Mouse (Mus musculus) retina, postnatal 7 days (tissue): ENCODE data around the gene Heatr5b.
"Not testable (repeated sequence)": the region's sequence is repeated elsewhere in the genome, so short reads cannot be mapped to it uniquely, and the experiment has no call there.

Experiments used
- DNase-seq: peaks from one replicate; pipeline ENCODE4 v3.0.0-alpha.2; 2012; ENCODE audit warnings: low read depth, low spot score

The Heatr5b gene

GRCm38 (mm10) chr17:78834856-78835835 is at the start of gene Heatr5b, which contains the start of gene Gpatch11:
TSS of gene Heatr5b (minus strand) at chr17:78835364.
TSS of gene Gpatch11 (plus strand) at chr17:78835567.
- peak; percentile 99 for DNase-seq

DNA sequence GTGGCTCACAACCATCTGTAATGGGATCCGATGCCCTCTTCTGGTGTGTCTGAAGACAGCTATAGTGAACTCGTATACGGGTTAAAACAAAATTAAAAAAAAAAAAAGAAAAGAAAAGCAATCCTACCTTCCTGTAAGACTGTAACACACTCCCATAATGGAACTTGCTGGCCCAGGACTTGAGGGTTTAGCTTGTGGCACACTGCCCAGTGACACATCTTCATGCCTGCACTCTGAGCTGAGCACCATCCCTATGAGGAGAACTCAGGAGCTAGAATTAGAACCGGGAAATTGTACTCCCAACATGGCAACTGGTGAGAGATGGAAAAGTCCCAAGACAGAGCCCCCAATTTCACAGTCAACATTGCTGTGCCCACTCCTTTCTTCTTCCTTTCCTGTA is 48.1 kb upstream of the Heatr5b start:
- DNase-seq: no peak

GRCm38 (mm10) chr17:78882401-78883112 is 47.4 kb upstream of the Heatr5b start, which contains the start of gene Eif2ak2:
TSS of gene Eif2ak2 (minus strand) at chr17:78882573.
- DNase-seq: no peak

DNA sequence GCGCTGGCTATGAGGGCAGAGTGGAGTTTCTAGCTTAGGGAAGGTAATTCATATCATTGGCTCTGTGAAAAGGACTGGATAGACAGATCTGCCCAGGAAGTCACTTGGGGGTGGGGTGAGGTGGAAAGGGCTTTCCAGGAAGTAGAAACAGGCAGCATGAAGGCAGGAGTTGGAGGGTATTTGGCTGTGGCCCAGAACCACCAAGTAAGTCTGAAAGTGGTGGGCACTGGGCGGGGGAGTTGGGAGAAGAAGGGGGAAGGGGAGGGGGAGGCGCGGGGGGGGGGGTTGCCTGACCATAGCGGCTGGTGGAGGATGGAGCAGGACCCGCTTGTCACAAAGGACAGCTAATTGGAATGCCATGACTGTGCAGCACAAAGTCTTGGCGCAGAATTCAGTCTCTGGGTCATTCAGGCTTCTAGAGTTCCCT is 46.7 kb upstream of the Heatr5b start:
- DNase-seq: no peak

DNA sequence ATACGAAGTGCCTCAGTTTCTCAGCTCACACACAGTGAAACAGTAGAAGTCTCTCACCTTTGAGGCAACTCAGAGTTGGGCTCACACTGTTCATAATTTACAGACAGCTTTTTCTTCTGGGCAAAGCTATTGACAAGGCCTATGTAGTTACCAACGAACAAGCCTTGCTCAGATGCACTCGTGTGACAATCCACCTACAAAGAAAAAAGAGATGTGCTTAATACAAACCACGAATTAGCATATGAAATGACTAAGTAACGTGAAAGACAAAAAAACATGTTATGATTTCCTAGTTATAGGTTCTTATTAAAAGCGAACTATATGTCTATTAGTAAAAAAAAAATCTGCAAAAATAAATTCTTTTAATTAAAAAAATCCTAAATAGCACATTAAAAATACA is 38.7 kb upstream of the Heatr5b start:
- no peak for DNase-seq

- DNase-seq: no peak
Measured at GRCm38 (mm10) chr17:78856243-78856642, 21.1 kb upstream of the Heatr5b start.

GRCm38 (mm10) chr17:78842271-78842928 is 7.2 kb upstream of the Heatr5b start:
- no peak for DNase-seq

- no peak for DNase-seq
Measured at GRCm38 (mm10) chr17:78836056-78836455, 892 bp upstream of the Heatr5b start.

DNA sequence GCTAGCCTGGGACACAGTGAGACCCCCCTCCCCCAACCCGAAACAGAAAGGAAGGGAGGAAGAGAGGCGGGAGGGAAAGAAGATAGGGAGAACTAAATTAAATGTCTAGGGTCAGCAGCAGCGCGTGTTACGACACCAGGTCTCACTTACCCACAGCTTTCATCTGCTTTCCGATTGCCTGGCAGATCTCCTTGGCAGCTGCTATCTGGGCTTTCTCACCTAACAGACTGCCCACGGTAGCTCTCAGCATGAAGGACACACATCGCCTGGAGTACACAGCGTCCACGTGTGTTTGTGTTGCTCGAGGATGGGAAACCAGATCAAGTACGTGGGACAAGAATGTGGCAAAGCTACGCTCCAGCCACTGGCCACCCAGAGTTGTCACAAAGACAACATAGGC is 10.8 kb downstream of the Heatr5b start:
- DNase-seq: no peak

DNA sequence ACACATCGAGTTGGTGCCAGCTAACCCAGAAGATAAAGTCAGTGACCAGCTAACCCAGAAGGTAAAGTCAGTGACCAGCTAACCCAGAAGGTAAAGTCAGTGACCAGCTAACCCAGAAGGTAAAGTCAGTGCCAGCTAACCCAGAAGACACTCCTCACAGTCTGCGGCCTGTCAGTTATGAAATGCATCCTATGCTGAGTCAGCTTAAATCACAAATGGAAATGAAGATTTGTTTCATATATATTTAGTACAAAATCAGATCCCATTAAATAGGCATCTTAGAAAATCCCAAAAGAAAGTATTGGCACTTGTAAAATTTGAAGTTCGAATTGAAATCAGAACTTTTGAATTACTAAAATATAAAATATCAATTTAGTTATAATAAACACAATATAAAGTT is 25.6 kb downstream of the Heatr5b start:
- no peak for DNase-seq

DNA sequence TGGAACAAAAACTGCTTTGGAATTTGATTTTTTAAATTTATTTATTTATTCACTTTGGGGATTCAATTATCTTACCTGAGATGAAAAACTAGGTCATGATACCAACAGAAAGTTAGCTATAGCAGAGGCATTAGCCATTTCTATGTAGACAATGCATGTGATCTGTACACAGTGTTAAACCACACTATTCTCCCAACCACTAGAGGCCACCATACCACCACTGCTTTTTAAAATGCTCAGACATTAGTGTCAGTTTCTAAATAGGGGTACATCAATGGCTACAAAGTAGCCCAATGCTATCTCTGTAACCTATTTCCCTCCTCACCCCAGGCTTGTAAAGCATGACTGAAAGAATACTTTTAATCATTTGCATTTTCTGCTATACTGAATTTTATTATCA is 26.1 kb downstream of the Heatr5b start:
- peak; percentile 20 for DNase-seq

DNA sequence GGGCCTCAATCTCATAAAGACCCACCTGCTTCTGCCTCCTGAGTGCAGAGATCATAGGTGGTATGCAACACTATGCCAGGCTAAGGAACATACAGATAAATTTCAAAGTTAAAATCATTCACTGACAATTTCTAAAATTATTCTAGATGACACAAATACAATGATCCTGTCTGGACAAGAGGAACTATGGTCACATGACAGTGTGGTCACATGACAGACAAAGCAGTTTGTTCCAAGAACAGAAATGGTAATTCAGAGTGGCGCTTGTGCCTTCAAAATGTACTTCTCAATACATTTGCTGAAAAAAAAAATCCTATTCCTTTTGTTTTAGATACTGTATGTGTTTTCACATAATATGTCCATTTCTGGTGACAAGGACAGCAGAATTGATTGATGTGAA is 37.9 kb downstream of the Heatr5b start:
- DNase-seq: no peak

DNA sequence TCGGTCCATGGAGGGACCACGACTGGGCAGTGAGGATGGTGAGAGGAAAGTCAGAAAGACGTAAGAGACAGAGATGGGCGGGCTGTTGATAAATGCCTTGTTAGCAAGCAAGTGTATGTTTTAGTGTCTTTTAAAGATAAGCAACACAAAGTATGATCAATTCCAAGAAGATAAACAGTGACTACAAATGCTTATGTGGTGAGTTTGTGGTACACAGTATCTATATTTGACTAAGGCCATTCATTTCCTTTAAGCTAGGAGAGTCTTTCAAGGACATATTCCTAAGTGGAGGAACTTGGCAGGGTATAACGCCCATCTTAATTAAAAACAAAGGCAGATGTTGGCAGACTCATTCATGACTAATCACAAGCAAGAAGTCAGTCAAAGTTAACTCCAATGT is 40.8 kb downstream of the Heatr5b start:
- DNase-seq: no peak

GRCm38 (mm10) chr17:78792122-78792521 is 43.0 kb downstream of the Heatr5b start:
- no peak for DNase-seq

GRCm38 (mm10) chr17:78791690-78792070 is 43.5 kb downstream of the Heatr5b start:
- DNase-seq: no peak

DNA sequence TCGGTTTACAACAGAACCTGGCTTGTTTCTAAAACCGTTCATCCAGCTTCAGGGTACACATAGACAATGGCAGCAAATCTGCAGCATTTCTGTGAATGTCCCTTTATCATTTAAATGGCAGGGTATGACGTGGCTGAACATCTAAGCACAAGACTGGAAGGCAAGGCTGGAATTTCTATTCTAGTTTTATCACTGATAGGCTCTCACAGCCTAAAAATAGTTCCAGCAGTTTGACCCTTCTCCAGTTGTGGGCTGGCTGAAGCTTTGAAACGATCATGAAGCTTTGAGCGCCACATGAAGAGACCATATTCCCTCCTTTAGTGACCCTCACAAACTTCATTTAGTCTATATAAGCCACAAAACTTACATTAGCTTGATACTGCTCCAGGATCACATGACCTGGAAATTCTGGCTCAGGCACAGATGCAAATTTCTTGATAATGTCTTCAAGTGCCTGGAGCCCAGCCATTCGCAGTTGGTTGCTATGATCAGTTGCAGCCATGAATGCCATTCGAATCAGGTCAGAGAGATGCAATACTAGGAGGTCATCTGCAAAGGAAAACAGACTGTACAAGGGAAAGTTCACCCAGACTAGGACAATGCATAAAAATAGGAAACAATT is 44.0 kb downstream of the Heatr5b start:
- no peak for DNase-seq

- not testable (repeated sequence) for DNase-seq
Measured at GRCm38 (mm10) chr17:78788273-78788672, 46.9 kb downstream of the Heatr5b start.

- DNase-seq: no peak
Measured at GRCm38 (mm10) chr17:78778765-78779164, 56.4 kb downstream of the Heatr5b start.

DNA sequence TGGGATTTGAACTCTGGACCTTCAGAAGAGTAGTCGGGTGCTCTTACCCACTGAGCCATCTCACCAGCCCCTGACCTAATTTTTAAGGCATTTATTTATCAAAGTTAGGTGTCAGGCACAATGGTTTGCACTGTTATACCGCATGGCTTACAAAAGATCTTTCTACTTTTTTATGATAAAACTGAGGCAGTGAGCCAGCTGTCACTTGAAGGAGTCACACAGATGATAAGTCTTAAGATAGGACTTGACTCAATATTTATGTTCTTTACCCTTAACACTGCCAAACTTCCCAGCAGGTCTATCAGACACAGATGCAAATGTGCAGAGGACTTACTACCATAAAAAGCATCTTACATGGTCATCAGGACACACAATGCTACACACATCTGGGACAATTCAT is 62.8 kb downstream of the Heatr5b start:
- DNase-seq: no peak

- DNase-seq: no peak
Measured at GRCm38 (mm10) chr17:78770932-78771331, 64.2 kb downstream of the Heatr5b start.

DNA sequence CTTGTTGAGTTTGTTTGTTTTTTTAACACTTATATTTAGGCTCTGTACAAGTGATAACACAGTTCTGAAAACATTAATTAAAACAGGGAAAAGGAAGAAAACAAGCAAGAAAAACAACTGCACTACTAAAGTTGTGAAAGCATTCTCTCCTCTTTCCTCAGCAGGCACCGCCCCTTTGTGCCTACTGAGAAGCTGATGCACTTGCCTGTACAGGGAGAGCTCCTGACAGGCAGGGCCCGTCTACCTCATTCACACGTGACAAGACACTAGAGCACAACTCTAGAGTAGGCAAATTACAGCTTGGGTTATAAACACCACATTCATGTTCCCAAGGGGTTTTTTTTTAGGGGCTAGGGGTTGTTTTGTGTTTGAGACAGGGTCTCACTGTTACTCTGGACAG is 65.8 kb downstream of the Heatr5b start:
- DNase-seq: no peak

DNA sequence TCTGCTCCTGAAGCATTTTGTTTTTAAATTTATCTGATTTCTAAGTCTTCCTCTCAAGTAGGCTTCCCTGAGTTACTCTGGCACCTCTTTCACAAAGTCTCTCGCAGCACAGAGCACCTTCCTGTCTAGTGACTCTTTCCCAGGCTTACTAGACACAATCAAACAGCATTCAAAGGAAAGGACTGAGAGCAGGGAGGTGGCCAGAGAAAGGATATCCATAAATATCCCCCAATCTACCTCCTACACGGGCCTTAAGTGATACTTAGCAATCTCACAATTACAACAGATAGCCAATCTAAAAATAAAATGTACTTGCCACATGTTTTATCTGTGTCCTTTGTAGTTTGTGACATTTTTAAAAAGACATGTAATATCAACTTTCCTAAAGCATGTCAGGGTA is 66.2 kb downstream of the Heatr5b start:
- DNase-seq: no peak
